Mouse (Mus musculus) bone marrow, adult 2 months (tissue): Measurements from ENCODE around the gene Odf3b. TPM values are rescaled to one million over a fixed set of nuclear protein-coding genes. Genes with fewer than 3 reads are reported as not detected.

Source experiments
- H3K27ac ChIP-seq: fragments of 200-500 bp; 2 replicates; pipeline ENCODE4 v1.5.1; 2012; ENCODE audit warnings: low read depth, mild to moderate bottlenecking, control low read depth, inconsistent platforms, low read length; ENCODE audit not compliant: control insufficient read depth, poor library complexity, insufficient read depth
- H3K4me1 ChIP-seq: fragments of 200-500 bp; 2 replicates; pipeline ENCODE4 v1.6.1; 2011; ENCODE audit warnings: low read length; ENCODE audit not compliant: control insufficient read depth, insufficient read depth
- H3K4me3 ChIP-seq: fragments of 200-500 bp; replicated peaks from 2 replicates; pipeline ENCODE3; 2011; ENCODE audit warnings: mild to moderate bottlenecking, low read depth, low read length, control low read depth; ENCODE audit not compliant: control insufficient read depth
- CTCF ChIP-seq: fragments of 200-500 bp; IDR thresholded peaks from 2 replicates; pipeline ENCODE4 v1.5.1; 2011; ENCODE audit warnings: low read length, control low read depth; ENCODE audit not compliant: control insufficient read depth, insufficient read depth
- POLR2A ChIP-seq: fragments of 200-500 bp; IDR thresholded peaks from 2 replicates; pipeline ENCODE4 v1.6.1; 2011; ENCODE audit warnings: low read depth, mild to moderate bottlenecking, control low read depth, low read length, borderline replicate concordance; ENCODE audit not compliant: control insufficient read depth
- WGBS: fragments of 180-500 bp; shearing (Covaris S2); methylation state at CpG from one replicate; pipeline ENCODE4 v1.1.7; 2018; 5-methylcytosine and 5-hydroxymethylcytosine counted together
- polyA plus RNA-seq: library from polyadenylated mRNA; stranded (reverse); fragments of >200 nt; gene quantifications from 2 replicates; pipeline ENCODE4 v1.2.4, GENCODE M21; 2011; ENCODE audit warnings: low replicate concordance; ENCODE audit not compliant: missing spikeins, insufficient read depth, insufficient read length

The Odf3b gene
- polyA plus RNA-seq, 1 experiment, result 1.7 TPM

GRCm38 (mm10) chr15:89373027-89373761 lies 5.9 kb downstream of the Odf3b start:
- WGBS, result 1% methylated on average over 35 of the region's 35 CpGs
- H3K4me3 ChIP-seq, result peak overlapping the region; percentile 94
- TF ChIP-seq POLR2A (no peak), CTCF (peak; percentile 80)
- no peaks in the 10 kb centered on the region for H3K4me1 ChIP-seq
- H3K27ac ChIP-seq, result peak overlapping the region; percentile 85

DNA sequence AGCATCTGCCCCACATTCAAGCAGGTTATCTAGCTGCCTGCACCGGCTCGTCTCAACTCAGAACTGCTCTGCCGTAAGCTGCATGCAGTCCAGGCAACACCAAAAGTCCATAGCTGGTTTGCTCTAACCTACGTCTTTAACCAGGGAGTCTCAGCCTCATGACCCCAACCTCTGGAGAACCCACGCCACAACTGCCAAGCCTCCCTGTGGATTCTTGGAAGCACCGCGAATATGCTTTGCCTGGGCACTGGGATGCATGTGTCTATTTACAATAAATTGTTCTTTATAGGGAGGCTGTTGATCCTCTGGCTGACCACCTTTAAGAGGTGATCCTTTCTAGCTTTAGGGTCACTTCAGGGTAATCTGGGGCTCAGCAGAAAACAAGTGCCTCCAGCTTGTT lies 6.5 kb downstream of the Odf3b start:
- no peak overlapping the region for H3K27ac ChIP-seq
- TF ChIP-seq CTCF, result no peak
- no peak for TF ChIP-seq POLR2A
- no peak overlapping the region for H3K4me3 ChIP-seq
- H3K4me1 ChIP-seq, result no peaks in the 10 kb centered on the region
- WGBS, result 90% methylated on average over 7 of the region's 7 CpGs

GRCm38 (mm10) chr15:89372068-89372467 lies 7.0 kb downstream of the Odf3b start:
- Histone ChIP-seq H3K27ac (no peak overlapping the region), H3K4me3 (no peak overlapping the region), H3K4me1 (no peaks in the 10 kb centered on the region)
- TF ChIP-seq CTCF (no peak), POLR2A (no peak)
- WGBS, result 79% methylated on average over 13 of the region's 13 CpGs

GRCm38 (mm10) chr15:89365141-89365551 lies 13.9 kb downstream of the Odf3b start:
- Histone ChIP-seq H3K4me3 (no peak overlapping the region), H3K27ac (no peak overlapping the region), H3K4me1 (no peaks in the 10 kb centered on the region)
- 95% methylated on average over 4 of the region's 4 CpGs for WGBS
- no peak for TF ChIP-seq POLR2A
- no peak for TF ChIP-seq CTCF

DNA sequence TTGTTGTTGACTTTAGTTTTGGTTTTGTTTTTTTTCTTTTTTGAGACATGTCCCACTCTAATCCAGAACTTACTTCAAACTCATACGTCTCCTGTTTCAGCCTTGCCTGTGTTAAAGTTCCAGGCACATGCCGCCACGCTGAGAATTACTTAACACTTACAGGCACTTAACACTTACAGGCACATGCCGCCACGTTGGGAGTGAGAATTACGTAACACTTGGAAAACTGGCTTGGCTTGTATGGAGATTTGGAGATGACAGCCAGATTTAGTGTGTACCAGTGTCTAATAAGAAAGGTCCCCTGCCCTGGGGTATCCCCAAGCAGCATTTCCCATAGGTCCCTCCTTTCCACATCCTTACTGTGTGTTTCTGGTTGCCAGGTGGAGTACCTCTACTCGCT lies 16.0 kb downstream of the Odf3b start:
- Histone ChIP-seq H3K4me1 (no peaks in the 10 kb centered on the region), H3K4me3 (no peak overlapping the region), H3K27ac (no peak overlapping the region)
- WGBS, result 95% methylated on average over 7 of the region's 7 CpGs
- no peak for TF ChIP-seq CTCF

- Histone ChIP-seq H3K27ac (no peak overlapping the region), H3K4me3 (no peak overlapping the region), H3K4me1 (no peaks in the 10 kb centered on the region)
- 62% methylated on average over 3 of the region's 3 CpGs for WGBS
- TF ChIP-seq CTCF, result no peak
- no peak for TF ChIP-seq POLR2A
These were observed 20.3 kb downstream of the Odf3b start for GRCm38 (mm10) chr15:89358784-89359183.

DNA sequence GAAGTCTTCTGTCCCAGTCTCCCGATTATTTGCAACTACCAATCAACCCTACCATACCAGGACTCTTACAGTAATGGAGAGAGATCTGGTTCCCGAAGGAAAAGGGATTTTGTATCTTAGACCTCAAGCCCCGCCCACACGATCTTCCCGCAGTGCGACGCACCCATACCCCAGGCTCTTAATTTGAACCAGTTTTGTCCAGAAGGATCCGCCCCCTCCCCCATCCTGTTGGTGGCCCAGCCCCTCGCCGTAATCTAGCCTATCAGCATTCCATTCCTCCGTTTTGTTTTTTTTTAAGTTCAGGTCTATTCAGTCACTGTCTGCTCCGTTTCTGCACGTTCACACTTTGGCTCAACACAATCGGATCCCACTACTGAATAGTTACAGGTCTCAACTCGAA lies 22.7 kb downstream of the Odf3b start:
- TF ChIP-seq CTCF, result no peak
- TF ChIP-seq POLR2A, result no peak
- Histone ChIP-seq H3K27ac (0 out of 2 replicates have a peak overlapping the region, but pooled peaks have one; percentile 53), H3K4me1 (no peaks in the 10 kb centered on the region), H3K4me3 (peak overlapping the region; percentile 88)
- WGBS, result under 1% methylated on average over 15 of the region's 15 CpGs

DNA sequence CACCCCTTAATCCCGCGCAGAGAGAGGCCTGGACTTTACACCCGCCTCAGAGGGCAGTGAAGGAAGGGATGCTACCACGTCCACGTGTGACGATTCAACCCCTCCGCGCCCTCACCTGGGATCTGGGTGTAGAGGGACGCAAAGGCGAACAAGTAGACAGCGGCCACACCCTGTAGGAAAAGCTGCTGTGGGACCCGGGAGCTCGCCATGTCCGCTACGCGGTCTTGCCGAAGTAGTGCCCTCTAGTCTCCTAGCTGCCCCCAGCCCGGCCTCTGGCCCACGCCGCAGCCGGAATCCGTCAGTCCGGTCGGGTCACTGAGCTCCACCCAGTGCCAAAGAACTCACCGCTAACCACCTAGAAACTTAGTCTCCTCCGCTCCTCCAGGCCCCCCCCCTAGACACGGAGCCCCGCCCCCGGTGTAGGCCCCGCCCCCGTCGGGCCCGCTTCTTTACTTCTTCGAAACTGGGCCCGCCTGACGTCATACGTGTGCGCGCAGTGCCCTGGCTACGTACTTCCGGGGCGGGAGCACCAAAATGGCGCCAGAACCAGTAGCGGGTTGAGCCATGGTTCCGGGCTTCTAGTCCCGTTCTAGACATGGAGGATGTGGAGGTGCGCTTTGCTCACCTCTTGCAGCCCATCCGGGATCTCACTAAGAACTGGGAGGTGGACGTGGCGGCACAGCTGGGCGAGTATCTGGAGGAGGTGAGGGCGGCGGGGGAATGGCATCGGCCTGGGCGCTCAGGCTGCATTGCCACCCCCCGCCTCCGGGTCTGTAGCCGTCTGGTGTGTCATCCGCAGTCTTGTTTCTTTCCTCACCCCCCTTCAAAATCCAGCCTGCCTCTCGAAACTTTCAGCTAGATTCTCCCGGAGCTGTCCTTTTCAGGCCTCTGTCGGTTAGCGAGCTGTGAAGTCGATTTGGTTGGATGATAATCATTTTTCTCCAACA lies 23.6 kb downstream of the Odf3b start, which contains the start of the genes Lmf2 and Ncaph2:
Gene Lmf2, minus strand, starts transcription at position 419 of the 947 bp plus-strand sequence.
Gene Ncaph2, plus strand, starts transcription at position 479 of the 947 bp plus-strand sequence.
- Histone ChIP-seq H3K4me1 (no peaks in the 10 kb centered on the region), H3K4me3 (peak within 1 kb of the TSS; percentile 88), H3K27ac (peak within 1 kb of the TSS; percentile 71)
- peak; percentile 82 for TF ChIP-seq POLR2A
- TF ChIP-seq CTCF, result no peak
- under 1% methylated on average over 64 of the region's 64 CpGs for WGBS
